Mouse (Mus musculus) stomach, postnatal 0 days (tissue): ENCODE measurements around the gene Dcaf8.

Source experiments
- CTCF ChIP-seq: IDR thresholded peaks from 2 replicates; pipeline ENCODE4 v1.5.1; 2016; ENCODE audit warnings: antibody characterized with exemption, low read depth, mild to moderate bottlenecking, moderate library complexity
- EP300 ChIP-seq: optimal IDR thresholded peaks from 2 replicates; pipeline ENCODE3; 2016; ENCODE audit warnings: antibody characterized with exemption

- no peak for TF ChIP-seq CTCF
- no peak for TF ChIP-seq EP300
These were observed 12.6 kb downstream of the Dcaf8 start for GRCm38 (mm10) chr1:172160508-172160907.
